Mouse (Mus musculus): ENCODE data around the gene Nutf2.
"Not testable (repeated sequence)": the region's sequence is repeated elsewhere in the genome, so short reads cannot be mapped to it uniquely, and the experiment has no call there.

Nutf2 gene

GRCm38 (mm10) chr8:105860143-105860981, at the start of gene Nutf2:
Nutf2 (plus strand) TSS chr8:105860580.
- DNase-seq (ENCODE audit: low spot score in 2 of 2), result peak; percentile 81 to 86

DNA sequence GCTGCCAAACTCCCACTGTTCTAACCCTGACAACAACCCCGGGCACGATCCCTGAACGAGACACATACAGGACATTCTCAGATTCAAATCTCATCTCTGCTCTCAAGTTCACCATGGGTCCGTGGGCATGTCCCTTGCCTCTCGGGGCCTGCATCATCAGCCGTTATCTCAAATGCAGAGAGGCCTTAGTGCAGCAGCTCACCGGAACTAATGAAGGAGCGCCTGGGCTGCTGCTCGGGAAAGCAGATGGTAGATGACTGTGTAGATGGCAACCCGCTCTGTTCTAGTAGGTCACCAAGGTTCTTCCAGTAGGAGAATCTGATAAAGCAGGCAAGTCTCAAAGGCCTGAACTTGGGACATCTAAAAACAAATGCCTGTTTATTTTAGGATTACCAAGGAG, 49.3 kb upstream of the Nutf2 start:
- DNase-seq (ENCODE audit: low spot score in 2 of 2), result no peak

GRCm38 (mm10) chr8:105811543-105811942, 48.8 kb upstream of the Nutf2 start:
- no peak for DNase-seq (ENCODE audit: low spot score in 2 of 2)

GRCm38 (mm10) chr8:105812511-105812910, 47.9 kb upstream of the Nutf2 start:
- DNase-seq (ENCODE audit: low spot score in 2 of 2), result no peak

DNA sequence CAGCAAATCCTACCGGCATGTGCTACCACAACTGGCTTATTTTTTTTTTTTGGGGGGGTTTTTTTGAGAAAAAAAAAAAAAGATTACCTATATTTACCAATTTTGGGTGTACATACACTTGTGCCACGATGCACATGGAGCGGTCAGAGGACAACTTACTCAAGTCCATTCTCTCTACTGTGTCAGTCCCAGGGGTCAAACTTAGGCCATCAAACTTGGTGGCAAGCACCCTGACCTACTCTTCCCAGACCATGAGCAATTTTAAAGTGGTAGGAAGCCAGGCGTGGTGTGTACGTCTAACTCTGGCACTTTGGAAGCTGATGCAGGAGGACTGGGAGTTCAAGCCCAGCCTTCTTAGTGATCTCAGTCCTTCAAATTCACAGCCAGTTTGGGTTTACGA, 47.1 kb upstream of the Nutf2 start:
- no peak for DNase-seq (ENCODE audit: low spot score in 2 of 2)

- no peak for DNase-seq (ENCODE audit: low spot score in 2 of 2)
Observed at GRCm38 (mm10) chr8:105819659-105820058, 40.7 kb upstream of the Nutf2 start.

DNA sequence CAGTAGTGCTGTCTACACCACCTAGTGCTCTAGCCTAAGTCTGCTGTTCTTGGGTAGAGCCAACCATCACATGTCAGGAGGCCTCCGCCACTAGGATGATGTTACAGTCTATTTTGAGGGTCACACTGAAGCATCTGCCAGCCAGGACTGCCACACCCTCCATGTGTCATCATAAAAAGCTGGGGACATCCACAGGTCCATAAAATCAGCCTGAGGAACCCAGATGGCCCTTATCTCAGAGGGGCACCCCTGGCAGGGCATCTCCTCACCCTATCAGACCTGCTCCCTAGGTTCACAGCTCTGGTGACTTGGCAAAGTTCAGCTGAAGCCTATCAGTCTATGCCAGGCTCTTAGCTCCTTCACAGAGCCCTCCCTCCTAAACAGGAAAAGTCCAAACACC, 39.5 kb upstream of the Nutf2 start:
- no peak for DNase-seq (ENCODE audit: low spot score in 2 of 2)

- DNase-seq (ENCODE audit: low spot score in 2 of 2), result no peak
Observed at GRCm38 (mm10) chr8:105825506-105825905, 34.9 kb upstream of the Nutf2 start.

DNA sequence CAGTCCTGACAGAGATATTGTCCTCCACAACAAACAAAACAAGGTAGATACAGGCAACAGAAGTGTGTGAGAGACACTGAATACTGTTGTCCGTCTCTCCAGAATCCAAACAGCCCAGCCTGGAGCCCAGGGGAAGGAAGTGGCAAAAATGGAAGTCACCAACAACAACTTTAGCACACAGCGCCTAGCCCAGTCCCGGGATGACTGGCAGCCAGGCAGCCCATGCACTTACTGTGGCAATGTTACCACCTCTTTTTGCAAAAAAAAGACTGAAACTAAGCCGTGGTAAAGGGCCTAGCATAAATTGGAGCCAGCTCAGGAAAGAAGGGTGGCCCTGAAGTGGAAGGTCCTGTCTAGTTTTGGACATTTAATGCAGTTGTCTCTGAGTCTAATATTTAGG, 34.0 kb upstream of the Nutf2 start:
- DNase-seq (ENCODE audit: low spot score in 2 of 2), result no peak

- peak; percentile 92 to 94 for DNase-seq (ENCODE audit: low spot score in 2 of 2)
Observed at GRCm38 (mm10) chr8:105826861-105827848, 33.2 kb upstream of the Nutf2 start, which contains the start of the genes Ranbp10 and Tsnaxip1. Ranbp10 (minus strand) TSS chr8:105827350. Tsnaxip1 (plus strand) TSS chr8:105827731.

- DNase-seq (ENCODE audit: low spot score in 2 of 2), result not testable (repeated sequence)
Observed at GRCm38 (mm10) chr8:105833740-105834139, 26.6 kb upstream of the Nutf2 start.

DNA sequence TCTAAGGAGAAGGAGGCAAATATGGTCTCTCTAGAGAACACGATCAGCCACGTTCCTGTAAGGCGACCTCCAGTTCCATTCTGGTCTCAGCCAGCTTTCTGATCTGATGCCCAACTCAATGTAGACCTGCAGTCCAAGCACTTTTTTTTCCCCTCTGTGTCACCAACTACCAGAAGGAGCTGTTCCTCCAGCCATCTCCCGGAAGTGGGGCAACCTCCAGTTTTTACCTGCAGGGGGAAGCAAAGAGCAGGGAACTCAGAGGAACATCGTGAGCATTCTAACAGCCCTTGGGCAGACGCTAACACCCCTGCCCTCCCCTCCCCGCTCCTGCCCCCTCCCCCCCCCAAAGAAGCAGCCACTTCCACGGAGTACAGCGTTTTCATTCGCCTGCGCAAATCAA, 25.1 kb upstream of the Nutf2 start:
- peak; percentile 50 to 60 for DNase-seq (ENCODE audit: low spot score in 2 of 2)

DNA sequence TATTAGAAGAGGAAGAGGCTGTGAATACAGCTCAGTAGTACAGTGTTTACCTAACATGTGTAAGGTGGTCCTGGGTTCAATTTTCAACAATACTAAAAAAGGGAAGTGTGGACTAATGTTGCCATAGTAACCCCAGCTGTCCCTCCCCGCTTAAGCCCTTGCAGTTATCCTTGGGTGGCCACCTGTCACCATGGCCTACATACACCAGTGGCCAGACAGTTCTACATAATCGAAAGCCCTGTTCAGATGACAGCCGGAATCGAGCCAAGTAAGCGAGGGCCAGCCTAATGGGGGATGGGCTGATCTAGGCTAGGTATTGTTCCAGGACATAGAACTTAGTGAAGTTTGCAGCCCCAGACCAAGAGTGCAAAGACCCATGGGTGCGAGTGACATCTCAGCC, 23.4 kb upstream of the Nutf2 start:
- no peak for DNase-seq (ENCODE audit: low spot score in 2 of 2)

DNA sequence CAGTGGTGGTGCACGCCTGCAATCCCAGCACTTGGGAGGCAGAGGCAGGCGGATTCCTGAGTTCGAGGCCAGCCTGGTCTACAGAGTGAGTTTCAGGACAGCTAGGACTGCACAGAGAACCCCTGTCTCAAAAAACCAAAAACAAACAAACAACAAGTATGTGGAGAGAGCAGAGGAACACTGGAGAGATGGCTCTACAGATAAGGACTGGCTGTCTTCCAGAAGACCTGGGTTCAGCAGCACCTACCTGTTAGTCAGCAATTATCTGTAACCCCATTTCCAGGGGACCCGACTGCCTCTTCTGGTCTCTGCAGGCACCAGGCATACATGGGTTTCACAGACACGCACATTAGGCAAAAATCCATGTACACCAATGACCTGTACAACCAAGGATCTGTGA, 21.2 kb upstream of the Nutf2 start:
- no peak for DNase-seq (ENCODE audit: low spot score in 2 of 2)

GRCm38 (mm10) chr8:105846678-105847077, 13.7 kb upstream of the Nutf2 start:
- no peak for DNase-seq (ENCODE audit: low spot score in 2 of 2)

GRCm38 (mm10) chr8:105850014-105850413, 10.4 kb upstream of the Nutf2 start:
- no peak for DNase-seq (ENCODE audit: low spot score in 2 of 2)

- no peak for DNase-seq (ENCODE audit: low spot score in 2 of 2)
Observed at GRCm38 (mm10) chr8:105850611-105851010, 9.8 kb upstream of the Nutf2 start.

DNA sequence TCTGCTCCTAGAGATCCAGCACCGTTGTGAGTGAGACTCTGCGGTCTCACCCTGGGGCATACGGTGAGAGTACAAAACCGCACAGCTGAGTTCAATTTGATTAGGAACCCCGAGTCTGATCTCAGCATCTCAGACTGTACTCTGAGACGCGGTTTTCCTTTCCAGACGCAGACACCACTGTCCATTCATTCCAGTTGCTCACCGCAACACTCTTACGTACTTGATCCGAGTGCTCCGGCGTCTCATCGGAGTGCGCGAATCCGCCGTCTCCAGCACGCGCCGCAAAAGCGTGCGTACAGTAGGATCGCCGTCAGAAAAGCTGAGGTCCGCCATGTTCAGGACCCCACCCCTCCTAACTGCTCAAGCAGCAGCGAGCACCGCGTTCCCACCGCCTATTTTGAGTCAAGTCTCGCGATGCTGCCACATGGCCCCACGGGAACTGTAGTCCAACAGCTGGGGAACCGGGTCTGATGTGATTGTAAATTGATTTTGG, 8.7 kb upstream of the Nutf2 start:
- peak; percentile 74 to 85 for DNase-seq (ENCODE audit: low spot score in 2 of 2)

GRCm38 (mm10) chr8:105852146-105852729, 8.1 kb upstream of the Nutf2 start:
- DNase-seq (ENCODE audit: low spot score in 2 of 2), result peak in 1 of 2 experiments; percentile 18

GRCm38 (mm10) chr8:105853178-105853577, 7.2 kb upstream of the Nutf2 start, which contains the start of gene Cenpt:
Cenpt (minus strand) TSS chr8:105853278.
- no peak for DNase-seq (ENCODE audit: low spot score in 2 of 2)

- no peak for DNase-seq (ENCODE audit: low spot score in 2 of 2)
Observed at GRCm38 (mm10) chr8:105854303-105854702, 6.1 kb upstream of the Nutf2 start.

All from frontal cortex, postnatal 25 days (tissue).